Mouse (Mus musculus) mouse trophoblast stem cell (cell line): Measurements from ENCODE around the gene Setd6.

Experiments used
- in situ Hi-C, 2 experiments: fragments of 300-500 bp; cut with MseI, MboI; formaldehyde crosslinking; loops; 2 replicates in 1 of 2; 3 replicates in 1 of 2; pipeline ENCODE4 v1.15.1; 2025

Setd6 gene

GRCm38 (mm10) chr8:95709579-95709978, 6.1 kb upstream of the Setd6 start:
- in situ Hi-C loops: no loop called here

DNA sequence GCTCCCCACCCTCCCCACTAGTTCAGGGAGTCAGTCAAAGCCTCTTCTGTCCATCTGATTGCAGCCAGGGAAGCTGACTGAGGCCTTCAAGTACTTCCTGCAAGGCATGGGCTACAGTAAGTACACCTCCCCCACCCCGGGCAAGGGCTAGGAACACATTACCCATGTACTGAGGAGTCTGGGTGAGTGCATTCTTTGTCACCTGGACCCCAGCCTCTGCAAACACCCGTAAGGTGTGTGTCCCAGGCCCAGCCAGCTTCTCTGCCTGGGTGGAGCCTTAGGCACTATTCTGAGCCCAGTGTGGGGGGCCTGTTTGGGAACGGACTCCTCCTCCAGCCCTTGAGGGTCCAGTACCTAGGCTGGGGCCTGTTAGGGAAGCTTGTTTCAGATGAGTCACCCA, 4.7 kb upstream of the Setd6 start:
- in situ Hi-C loops: no loop called here

- in situ Hi-C loops: no loop called here
These were observed 3.3 kb upstream of the Setd6 start for GRCm38 (mm10) chr8:95712395-95712794.

DNA sequence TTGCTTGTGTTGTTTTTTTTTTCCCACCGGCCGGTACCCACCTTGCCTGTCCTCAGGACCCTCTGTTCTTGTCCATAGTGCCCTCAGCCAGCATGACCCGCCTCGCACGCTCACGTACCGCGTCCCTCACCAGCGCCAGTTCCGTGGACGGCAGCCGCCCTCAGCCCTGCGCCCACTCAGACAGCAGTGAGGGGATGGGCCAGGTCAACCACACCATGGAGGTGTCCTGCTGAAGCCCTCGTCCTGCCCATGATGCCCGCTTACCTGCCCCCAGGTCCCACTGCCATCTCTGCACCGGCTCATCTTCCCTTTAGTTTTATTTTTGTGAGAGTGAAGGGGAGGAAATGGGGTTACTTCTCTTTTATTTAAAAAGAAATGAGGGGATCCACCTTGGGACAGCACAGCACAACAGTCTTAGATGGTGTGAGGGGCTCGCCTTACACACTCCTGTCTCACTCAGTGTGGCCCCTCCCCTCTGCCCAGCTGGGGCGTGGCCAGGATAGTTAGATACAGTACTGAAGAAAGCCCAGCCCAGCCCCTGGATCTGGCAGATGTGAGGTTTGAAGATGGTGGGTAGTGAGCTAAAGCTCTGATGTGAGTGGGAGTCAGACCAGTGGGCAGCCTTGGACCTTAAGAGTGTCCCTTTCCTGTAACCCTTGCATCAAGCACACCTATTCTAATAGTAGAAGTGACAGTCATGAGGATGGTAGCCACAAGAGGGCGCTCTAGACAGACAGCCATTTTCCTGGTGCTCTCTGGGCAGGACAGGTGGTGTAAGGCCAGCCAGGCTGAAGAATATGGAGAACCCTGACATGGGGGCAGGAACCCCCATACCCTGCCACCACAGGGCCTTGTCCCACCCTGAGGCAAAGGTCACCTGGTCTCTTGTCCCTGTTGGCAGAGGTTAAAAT, 2.3 kb upstream of the Setd6 start:
- in situ Hi-C loops: no loop called here

GRCm38 (mm10) chr8:95714367-95714766, 1.3 kb upstream of the Setd6 start:
- in situ Hi-C loops: no loop called here

GRCm38 (mm10) chr8:95714837-95715413, 756 bp upstream of the Setd6 start:
- in situ Hi-C loops: no loop called here

- in situ Hi-C loops: no loop called here
These were observed 1.1 kb downstream of the Setd6 start for GRCm38 (mm10) chr8:95716546-95717335.

- in situ Hi-C loops: no loop called here
These were observed 11.9 kb downstream of the Setd6 start for GRCm38 (mm10) chr8:95727625-95728024.

DNA sequence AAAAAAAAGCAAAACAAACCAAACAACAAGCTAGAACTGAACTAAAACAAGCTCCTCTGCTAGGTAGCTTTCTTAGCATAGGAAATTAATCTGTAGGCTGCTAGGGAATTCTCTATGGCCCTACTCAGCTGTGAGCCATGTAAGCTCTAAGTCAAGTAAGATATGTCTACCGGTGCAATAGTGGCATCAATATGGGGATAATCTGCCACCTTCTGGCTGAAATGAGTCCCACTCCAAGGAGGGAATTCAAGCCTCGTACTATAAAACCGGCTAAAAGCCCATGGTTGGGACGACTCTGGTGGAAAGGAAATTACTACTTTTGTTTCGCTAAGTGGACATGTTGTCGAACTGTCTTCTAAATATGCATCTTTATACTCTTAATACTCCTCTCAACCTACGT, 22.9 kb downstream of the Setd6 start:
- in situ Hi-C loops: no loop called here

GRCm38 (mm10) chr8:95741732-95742131, 26.1 kb downstream of the Setd6 start:
- in situ Hi-C loops: no loop called here

GRCm38 (mm10) chr8:95748028-95748427, 32.3 kb downstream of the Setd6 start:
- in situ Hi-C loops: no loop called here

DNA sequence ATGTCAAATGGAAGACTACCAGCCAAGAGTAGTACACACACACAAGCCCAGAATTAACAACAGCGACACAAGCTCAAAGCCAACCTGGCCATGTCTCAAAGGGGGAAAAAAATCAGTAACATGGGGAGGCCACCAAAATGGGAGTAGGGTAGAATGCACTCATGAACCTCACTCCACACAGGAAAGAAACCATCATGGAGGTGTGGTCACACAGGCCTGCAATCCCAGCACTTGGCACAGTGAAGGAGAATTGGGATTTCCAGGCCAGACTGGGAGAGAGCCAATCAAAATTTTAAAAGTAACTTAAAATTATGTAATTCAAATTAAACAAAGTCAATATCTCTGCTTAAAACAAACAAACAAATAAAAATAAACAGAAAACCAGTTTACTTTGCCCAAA, 36.2 kb downstream of the Setd6 start:
- in situ Hi-C loops: no loop called here

GRCm38 (mm10) chr8:95760323-95760722, 44.6 kb downstream of the Setd6 start:
- in situ Hi-C loops: no loop called here

DNA sequence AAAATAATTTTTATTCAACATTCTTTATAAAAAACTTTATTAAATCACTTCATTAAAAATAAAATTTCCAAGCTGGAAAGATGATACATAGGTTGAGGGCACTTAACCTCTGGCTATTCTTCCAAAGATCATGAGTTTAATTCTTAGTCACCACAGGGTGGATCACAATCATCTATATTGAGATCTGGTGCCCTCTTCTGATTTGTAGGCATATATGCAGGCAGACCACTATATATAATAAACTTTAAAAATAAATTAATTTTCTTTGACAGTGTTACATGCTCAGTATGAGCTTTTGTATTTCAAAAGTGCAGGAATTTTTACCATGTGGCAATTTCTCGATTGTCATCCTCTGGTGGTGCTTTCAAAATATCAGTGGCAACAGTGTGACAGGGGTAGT, 48.5 kb downstream of the Setd6 start:
- in situ Hi-C loops: no loop called here
